Mouse (Mus musculus): ENCODE data around the gene St6gal1.

DNA sequence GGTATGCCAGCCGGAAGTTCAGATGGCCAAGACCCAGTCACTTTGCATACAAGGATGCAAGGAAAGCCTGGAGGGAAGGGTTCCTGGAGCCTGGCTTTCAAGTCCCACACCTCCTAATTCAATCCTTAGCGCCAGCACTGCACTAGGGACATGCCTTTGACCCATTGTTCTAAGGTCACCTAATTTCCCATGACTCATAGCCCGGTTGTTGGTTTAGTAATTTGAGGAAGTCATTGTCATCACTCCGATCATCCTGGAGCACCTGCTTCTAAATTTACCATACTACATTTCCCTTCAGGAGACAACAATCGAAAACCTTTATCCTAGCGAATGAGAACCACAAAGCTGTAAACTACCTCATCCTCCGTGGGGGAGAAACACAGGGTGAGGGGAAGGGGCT, 10.2 kb upstream of the St6gal1 start:
- TF ChIP-seq CTCF (IDR thresholded peaks at IDR 0.05; ENCODE audit: extremely low read depth, insufficient read depth, low read length) (no peak), POLR2A (IDR thresholded peaks at IDR 0.05; ENCODE audit: extremely low read depth, insufficient read depth, low read length) (no peak)
